Mouse (Mus musculus) ovary, postnatal 14 days (tissue): ENCODE measurements at regions not wholly inside any gene's neighbourhood (a gene's known extent, or its start where the extent isn't known, plus 50 kb on each side); places are given as distances from the start of the nearest gene placed in this dataset.

Source experiments
- DNase-seq: peaks from one replicate; pipeline ENCODE4 v3.0.0; 2022; ENCODE audit warnings: low spot score

- no peak for DNase-seq
Measured at GRCm38 (mm10) chr10:118624368-118624767, 183.5 kb downstream of the Ifng start.

GRCm38 (mm10) chr10:118628000-118628399 is 187.2 kb downstream of the Ifng start:
- DNase-seq, result no peak

GRCm38 (mm10) chr10:118629360-118630040 is 188.7 kb downstream of the Ifng start:
- no peak for DNase-seq

- DNase-seq, result no peak
Measured at GRCm38 (mm10) chr10:118631786-118632185, 190.9 kb downstream of the Ifng start.

- DNase-seq, result no peak
Measured at GRCm38 (mm10) chr10:118632187-118632586, 191.3 kb downstream of the Ifng start.

- DNase-seq, result no peak
Measured at GRCm38 (mm10) chr10:118633429-118633828, 192.6 kb downstream of the Ifng start.

- DNase-seq, result no peak
Measured at GRCm38 (mm10) chr10:118639097-118639496, 198.3 kb downstream of the Ifng start.

- no peak for DNase-seq
Measured at GRCm38 (mm10) chr10:118640121-118640809, 199.4 kb downstream of the Ifng start.

GRCm38 (mm10) chr10:118640810-118641427 is 200.1 kb downstream of the Ifng start:
- DNase-seq, result no peak

- no peak for DNase-seq
Measured at GRCm38 (mm10) chr10:118643622-118644021, 202.8 kb downstream of the Ifng start.

- DNase-seq, result no peak
Measured at GRCm38 (mm10) chr10:118648111-118648510, 207.3 kb downstream of the Ifng start.

GRCm38 (mm10) chr10:118656561-118656960 is 213.4 kb downstream of the Dyrk2 start:
- DNase-seq, result no peak

GRCm38 (mm10) chr10:118666009-118666408 is 204.0 kb downstream of the Dyrk2 start:
- DNase-seq, result no peak

- DNase-seq, result peak; percentile 5
Measured at GRCm38 (mm10) chr10:118675816-118676465, 194.1 kb downstream of the Dyrk2 start.

- no peak for DNase-seq
Measured at GRCm38 (mm10) chr10:118678750-118679418, 191.1 kb downstream of the Dyrk2 start.

GRCm38 (mm10) chr10:118679507-118679906 is 190.5 kb downstream of the Dyrk2 start:
- no peak for DNase-seq

GRCm38 (mm10) chr10:118680896-118681295 is 189.1 kb downstream of the Dyrk2 start:
- DNase-seq, result no peak

- no peak for DNase-seq
Measured at GRCm38 (mm10) chr10:118683356-118683755, 186.7 kb downstream of the Dyrk2 start.

GRCm38 (mm10) chr10:118699292-118699691 is 170.7 kb downstream of the Dyrk2 start:
- no peak for DNase-seq

- DNase-seq, result no peak
Measured at GRCm38 (mm10) chr10:118700115-118700514, 169.9 kb downstream of the Dyrk2 start.

GRCm38 (mm10) chr10:118706020-118706419 is 164.0 kb downstream of the Dyrk2 start:
- DNase-seq, result no peak

- DNase-seq, result no peak
Measured at GRCm38 (mm10) chr10:118709718-118710117, 160.3 kb downstream of the Dyrk2 start.
